Mouse (Mus musculus): ENCODE measurements around the gene Ccl22.

Ccl22 gene

DNA sequence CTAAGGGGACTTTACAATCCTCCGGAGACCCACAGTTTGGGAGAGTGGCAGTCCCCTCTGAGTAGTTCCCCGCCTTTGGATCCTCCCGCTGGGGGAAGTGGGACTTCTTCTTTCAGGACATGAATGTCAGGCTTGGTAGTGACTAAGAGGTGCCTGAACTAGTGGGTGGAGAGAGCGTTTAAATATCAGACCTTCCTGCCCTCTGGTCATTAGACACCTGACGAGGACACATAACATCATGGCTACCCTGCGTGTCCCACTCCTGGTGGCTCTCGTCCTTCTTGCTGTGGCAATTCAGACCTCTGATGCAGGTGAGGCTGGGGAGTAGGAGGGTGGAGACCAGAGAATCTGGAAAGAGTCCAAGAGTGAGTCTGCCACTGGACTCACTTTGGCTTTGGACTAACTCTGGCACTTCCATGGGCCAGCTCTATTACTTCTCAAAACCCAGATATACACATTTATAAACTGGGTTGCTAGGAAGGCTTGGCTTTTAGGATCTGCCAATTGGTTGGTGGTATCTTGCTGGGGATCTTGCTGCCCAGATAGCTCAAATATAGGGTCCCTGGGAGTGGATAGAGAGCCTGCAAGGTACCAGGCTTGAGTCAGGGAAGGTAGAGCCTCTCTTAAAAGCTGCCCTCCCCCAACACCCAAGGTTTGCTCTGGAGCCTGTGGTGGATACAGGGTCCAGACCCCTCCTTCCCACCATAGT is at the start of gene Ccl22:
TSS of gene Ccl22 (plus strand) at position 115 of the 709 bp plus-strand sequence.
- no peak for DNase-seq (ENCODE audit: low spot score in 2 of 2)

DNA sequence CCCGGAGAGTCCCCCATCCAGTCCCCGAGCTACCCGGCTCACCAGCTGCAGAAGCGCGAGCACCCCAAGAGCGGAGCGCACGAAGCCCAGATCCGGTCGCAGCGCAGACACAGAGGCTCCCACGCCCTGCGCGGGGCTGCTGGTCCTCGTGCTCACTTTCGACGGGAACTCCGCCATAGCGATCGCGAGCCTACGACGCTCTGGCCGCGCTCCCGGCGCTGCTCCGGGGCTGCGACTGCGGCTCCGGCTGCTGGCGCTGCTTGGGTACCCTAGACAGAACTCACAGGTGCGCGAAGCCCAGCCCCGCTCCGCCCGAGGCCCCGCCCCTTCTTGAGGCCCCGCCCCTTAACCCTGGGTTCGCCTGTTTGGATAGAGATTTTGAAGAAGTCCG is 49.4 kb upstream of the Ccl22 start, which contains the start of gene Pllp:
TSS of gene Pllp (minus strand) at position 285 of the 391 bp plus-strand sequence.
- peak in 1 of 2 experiments; percentile 55 for DNase-seq (ENCODE audit: low spot score in 2 of 2)

GRCm38 (mm10) chr8:94696566-94696965 is 48.8 kb upstream of the Ccl22 start:
- DNase-seq (ENCODE audit: low spot score in 2 of 2), result peak in 1 of 2 experiments; percentile 39

GRCm38 (mm10) chr8:94697956-94698355 is 47.4 kb upstream of the Ccl22 start:
- DNase-seq (ENCODE audit: low spot score in 2 of 2), result no peak

- DNase-seq (ENCODE audit: low spot score in 2 of 2), result no peak
Observed at GRCm38 (mm10) chr8:94699366-94699765, 46.0 kb upstream of the Ccl22 start.

DNA sequence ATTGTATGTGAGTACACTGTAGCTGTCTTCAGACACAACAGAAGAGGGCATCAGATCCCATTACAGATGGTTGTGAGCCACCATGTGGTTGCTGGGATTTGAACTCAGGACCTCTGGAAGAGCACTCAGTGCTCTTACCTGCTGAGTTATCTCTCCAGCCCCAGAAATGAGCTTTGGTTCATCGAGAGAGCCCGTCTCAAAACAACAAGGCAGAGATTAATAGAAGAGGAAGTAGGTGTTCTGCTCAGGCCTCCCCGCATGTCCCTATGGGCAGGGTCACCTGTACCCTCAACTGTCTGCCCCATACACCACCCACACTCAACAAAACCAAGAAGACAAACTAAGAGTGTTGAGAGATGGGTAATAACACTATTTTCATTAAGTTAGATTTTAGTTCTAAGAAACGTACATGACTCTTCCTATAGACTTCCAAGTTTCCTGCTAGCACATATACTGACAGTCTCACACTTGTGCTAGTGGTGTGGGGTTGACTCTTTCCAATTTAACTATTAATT is 44.9 kb upstream of the Ccl22 start:
- no peak for DNase-seq (ENCODE audit: low spot score in 2 of 2)

- no peak for DNase-seq (ENCODE audit: low spot score in 2 of 2)
Observed at GRCm38 (mm10) chr8:94702156-94702555, 43.2 kb upstream of the Ccl22 start.

DNA sequence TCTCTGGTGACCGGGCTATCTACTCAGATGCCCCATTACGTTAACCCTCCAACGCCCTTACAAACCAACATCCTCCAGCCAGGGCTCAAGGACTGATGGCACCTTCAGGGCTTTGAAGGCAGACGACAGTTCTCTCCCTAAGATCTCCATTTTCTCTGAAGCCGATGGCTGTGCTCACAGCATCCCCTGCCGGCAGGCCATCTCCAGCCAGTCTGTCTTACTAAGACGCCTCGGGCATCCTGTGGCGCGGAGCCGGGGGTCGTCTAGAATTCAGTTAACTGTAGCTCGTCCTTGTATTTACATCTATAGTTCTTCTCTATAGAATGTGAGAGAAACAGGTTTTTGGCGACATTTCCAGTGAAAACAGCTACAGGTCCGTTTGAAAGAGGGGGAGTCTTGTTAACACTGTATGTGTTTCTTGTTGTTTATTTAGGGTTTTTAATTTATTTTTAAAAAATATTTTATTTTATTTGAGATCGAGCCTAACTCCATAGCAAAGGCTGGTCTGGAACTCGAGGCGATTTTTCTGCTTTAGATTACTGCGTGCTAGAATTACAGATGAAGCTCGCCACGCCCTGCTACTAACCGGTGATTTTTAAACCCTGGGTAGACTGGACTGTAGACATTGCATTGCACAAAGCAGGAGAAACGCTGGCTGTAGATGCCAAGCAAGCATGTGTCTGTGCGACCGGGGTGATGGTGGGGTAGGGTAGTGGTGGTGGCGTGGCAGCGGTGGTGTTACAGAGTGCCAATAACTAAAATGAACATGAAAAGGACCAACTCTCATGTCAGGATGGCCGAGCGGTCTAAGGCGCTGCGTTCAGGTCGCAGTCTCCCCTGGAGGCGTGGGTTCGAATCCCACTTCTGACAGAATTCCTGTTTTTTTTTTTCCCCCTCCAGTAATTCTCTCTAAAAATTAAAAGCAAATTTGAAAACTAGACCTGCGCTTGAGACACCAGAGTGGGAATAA is 42.3 kb upstream of the Ccl22 start:
- DNase-seq (ENCODE audit: low spot score in 2 of 2), result peak; percentile 72 to 77

- DNase-seq (ENCODE audit: low spot score in 2 of 2), result peak; percentile 92 to 96
Observed at GRCm38 (mm10) chr8:94703972-94704668, 41.3 kb upstream of the Ccl22 start.

GRCm38 (mm10) chr8:94704669-94704984 is 40.8 kb upstream of the Ccl22 start:
- no peak for DNase-seq (ENCODE audit: low spot score in 2 of 2)

DNA sequence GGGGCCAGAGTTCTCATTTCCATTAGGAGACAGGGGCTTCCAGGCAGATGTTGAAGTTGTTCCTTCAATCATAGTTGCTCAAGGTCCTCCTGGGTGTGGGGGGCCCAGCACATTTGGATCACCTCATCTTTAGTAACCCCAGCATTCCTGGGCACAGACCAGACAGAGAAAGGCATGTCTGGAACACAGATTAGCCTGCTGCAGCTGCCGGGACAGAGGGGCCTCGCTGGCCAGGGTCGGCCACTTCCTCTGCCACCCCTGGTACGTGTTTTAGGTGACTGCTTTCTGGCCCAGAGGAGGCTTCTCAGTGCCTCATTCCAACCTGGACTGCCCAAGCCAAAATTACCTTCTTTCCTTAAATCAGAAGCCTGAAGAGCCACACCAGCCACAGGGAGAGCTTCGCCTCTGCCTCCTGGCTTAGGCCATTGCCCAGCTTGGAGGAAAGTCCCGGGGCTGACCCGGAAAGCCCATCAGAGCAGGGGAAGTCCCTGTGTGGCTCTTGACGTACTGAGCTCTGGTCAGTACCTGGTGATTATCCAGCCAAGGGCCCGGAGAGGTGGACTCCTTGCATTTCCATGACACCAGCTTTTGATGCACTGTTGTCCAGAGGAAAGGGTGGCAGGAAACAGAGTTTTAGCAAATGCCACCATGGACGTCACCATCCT is 39.7 kb upstream of the Ccl22 start:
- no peak for DNase-seq (ENCODE audit: low spot score in 2 of 2)

GRCm38 (mm10) chr8:94706732-94707395 is 38.5 kb upstream of the Ccl22 start:
- DNase-seq (ENCODE audit: low spot score in 2 of 2), result no peak

GRCm38 (mm10) chr8:94710336-94710735 is 35.1 kb upstream of the Ccl22 start:
- no peak for DNase-seq (ENCODE audit: low spot score in 2 of 2)

- no peak for DNase-seq (ENCODE audit: low spot score in 2 of 2)
Observed at GRCm38 (mm10) chr8:94711160-94711718, 34.2 kb upstream of the Ccl22 start.

DNA sequence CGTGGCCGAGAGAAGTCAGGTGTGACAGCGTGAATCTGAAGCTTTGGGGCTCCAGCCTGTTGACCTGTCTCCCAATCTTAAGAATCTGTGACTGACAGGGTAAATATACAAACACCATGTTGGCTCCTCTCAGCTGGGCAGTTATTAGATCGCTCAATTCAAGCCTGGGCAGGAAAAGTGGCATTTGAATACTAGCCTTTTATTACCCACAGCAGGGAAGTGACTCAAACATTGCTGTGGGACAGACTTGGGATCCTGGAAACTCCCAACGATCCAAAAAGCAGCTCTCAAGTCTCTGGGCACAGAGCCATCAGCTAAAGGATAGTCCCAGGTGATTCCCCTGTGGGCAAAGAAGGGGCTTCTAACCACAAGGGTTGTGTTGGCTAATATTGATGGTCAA is 30.8 kb upstream of the Ccl22 start:
- no peak for DNase-seq (ENCODE audit: low spot score in 2 of 2)

- no peak for DNase-seq (ENCODE audit: low spot score in 2 of 2)
Observed at GRCm38 (mm10) chr8:94715871-94716270, 29.5 kb upstream of the Ccl22 start.

DNA sequence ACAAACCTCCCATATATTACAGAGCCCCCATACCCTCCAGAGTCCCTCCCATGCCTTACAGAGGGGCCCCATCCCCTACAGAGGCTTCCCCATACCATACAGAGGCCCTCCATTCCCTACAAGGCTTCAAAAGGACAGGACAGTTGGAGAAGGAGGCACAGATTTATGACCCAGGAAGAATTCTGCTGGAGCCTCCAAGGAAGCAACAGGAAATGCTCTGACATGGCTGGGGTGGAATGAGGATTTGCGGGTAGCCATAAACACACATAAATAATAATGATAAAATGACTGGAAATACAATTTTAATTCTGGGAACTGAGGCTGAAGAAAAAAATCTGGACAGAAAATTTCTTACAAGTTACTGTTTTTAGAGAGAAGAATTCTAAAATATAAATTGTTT is 28.5 kb upstream of the Ccl22 start:
- no peak for DNase-seq (ENCODE audit: low spot score in 2 of 2)

DNA sequence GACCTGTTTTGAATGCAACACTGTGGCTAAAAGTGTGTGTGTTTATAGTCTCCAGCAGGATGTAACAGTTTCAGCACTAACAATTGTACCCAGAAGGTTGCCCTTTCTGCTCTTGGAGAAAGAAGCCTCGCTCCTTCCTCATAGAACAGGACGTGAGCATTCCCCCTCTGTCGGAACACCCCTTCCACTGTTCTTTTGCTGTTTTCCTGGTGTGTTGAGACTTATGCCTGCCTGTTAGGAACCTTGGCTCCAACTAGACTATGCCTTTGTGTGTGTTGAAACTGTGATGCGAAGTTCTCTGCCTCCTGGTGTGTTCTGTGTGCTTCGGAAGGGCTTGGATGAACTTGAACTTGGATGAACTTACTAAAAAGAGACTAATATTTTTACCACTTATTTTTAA is 19.4 kb upstream of the Ccl22 start:
- no peak for DNase-seq (ENCODE audit: low spot score in 2 of 2)

GRCm38 (mm10) chr8:94729301-94729700 is 16.1 kb upstream of the Ccl22 start:
- no peak for DNase-seq (ENCODE audit: low spot score in 2 of 2)

DNA sequence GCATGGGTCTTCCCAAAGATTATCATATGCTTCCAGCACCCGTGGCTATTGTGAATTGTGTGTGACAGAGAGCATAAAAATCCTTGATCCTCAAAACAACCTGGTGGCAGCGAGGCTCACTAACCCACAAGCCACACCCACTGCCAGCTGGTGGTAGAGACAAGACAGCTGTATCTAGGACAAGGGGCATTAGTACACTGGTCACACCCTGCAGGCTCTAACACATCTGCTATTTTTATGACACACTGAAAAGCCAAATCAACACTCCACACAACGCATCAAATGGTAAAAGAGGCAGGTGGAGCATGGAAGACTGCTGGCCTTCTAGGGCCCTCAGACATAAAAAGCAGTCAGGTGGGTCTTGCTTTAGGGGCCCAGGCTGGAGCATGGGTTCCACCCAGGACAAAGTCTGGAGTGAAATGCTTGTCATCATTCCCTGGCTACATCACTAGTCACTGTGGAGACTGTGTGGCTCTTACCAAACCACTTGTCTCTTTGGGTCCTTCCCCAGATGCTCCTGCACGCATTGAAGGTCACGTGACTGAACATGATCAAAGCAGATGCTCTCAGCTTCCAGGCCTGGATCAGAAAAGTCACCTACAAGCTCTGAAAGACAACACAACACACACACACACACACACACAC is 11.4 kb upstream of the Ccl22 start:
- no peak for DNase-seq (ENCODE audit: low spot score in 2 of 2)
